In the genomic region with DNA sequence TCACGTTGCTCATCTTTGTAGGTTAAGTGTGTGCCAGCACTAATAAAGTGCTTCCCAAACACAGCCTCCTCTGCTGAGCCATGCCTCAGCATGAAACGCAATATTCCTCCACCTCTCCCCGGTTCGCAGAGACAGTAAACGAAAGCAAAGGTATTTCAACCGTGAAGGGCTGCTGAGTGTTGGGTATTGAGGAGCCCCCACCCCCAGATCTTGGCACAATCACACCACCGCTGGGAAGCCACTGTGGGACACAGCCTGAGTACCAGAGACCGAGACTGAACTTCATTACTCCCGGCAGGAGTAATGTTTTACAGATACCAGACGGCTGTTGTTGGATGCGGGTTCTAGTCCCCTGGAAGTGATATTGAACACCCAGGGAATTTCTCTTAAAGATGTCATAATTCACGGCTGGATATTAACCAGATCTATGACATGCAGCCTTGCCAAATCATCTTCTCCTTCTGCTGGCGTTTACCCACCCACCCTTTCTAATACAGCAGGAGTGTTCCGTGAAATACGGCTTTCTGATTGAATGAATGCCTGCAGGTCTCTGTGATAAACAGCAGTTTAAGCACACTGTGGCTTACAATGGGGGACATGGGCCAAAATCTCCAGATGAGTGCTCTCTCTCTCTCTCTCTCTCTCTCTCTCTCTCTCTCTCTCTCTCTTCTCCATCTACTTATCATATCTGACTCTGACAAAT, we compare ENCODE assay signal across 28 mouse cellular contexts.
A peak's percentile ranks its signal among the peaks of the same experiment; 100 is the strongest.
DNase-seq lines count a peak whose midpoint lies in the region; ATAC-seq and TF ChIP-seq lines count a peak whose summit lies in the region.
"Had no signal": no experiment of that assay in that cellular context is flagged by ENCODE, and none has a peak within 500 bp of the region (broad histone marks: within the 10 kb centered on the region; RNA-seq: fewer than 3 reads in every experiment).

No protein-coding gene starts in this region.

- no peak overlapping the region for H3K4me3 ChIP-seq in hindbrain, embryonic 15.5 days
- H3K4me3 ChIP-seq in hindbrain, embryonic 11.5 days (ENCODE audit: low read depth, low read length) = no peak overlapping the region
- no peak overlapping the region for H3K4me3 ChIP-seq in CH12.LX (replicated peaks in 1 of 3; ENCODE audit: low read depth in 2 of 3, low read length in 2 of 3, poor library complexity in 1 of 3)
- H3K4me3 ChIP-seq in limb, embryonic 14.5 days (replicated peaks; ENCODE audit: low read length) = no peak overlapping the region
- H3K4me3 ChIP-seq: embryonic facial prominence, embryonic 10.5 days; embryonic facial prominence, embryonic 13.5 days; erythroblast, embryonic 14.5 days; forebrain, embryonic 12.5 days; forebrain, embryonic 15.5 days; heart, embryonic 12.5 days; heart, embryonic 15.5 days; hindbrain, embryonic 12.5 days had no signal

- no peak overlapping the region for H3K9ac ChIP-seq in hindbrain, embryonic 15.5 days
- no peak overlapping the region for H3K9ac ChIP-seq in hindbrain, embryonic 11.5 days (ENCODE audit: low read depth, low read length)
- no peak overlapping the region for H3K9ac ChIP-seq in CH12.LX (ENCODE audit: insufficient read depth, low read depth)
- no peak overlapping the region for H3K9ac ChIP-seq in limb, embryonic 14.5 days (ENCODE audit: low read depth, low read length, severe bottlenecking)
- H3K9ac ChIP-seq: embryonic facial prominence, embryonic 13.5 days; forebrain, embryonic 12.5 days; forebrain, embryonic 15.5 days; heart, embryonic 12.5 days; heart, embryonic 15.5 days; hindbrain, embryonic 12.5 days had no signal

- intact Hi-C loops in left cerebral cortex, postnatal 4 days (cut with DNase I) = no loop called here

- 54% methylated on average over 15 of the region's 15 CpGs for WGBS in hindbrain, embryonic 15.5 days
- WGBS in hindbrain, embryonic 11.5 days = 66% methylated on average over 15 of the region's 15 CpGs
- 25% methylated on average over 15 of the region's 15 CpGs for WGBS in limb, embryonic 14.5 days

- H3K4me2 ChIP-seq in hindbrain, embryonic 15.5 days = no peak overlapping the region
- H3K4me2 ChIP-seq in hindbrain, embryonic 11.5 days (replicated peaks; ENCODE audit: low read depth, low read length) = no peak overlapping the region
- peak overlapping the region; percentile 16; the same call in 1 of the 2 replicates for H3K4me2 ChIP-seq in CH12.LX (ENCODE audit: insufficient read depth, low read depth, poor library complexity, severe bottlenecking)
- no peak overlapping the region for H3K4me2 ChIP-seq in limb, embryonic 14.5 days (replicated peaks; ENCODE audit: low read depth, low read length, severe bottlenecking)
- H3K4me2 ChIP-seq: embryonic facial prominence, embryonic 13.5 days; forebrain, embryonic 12.5 days; forebrain, embryonic 15.5 days; heart, embryonic 12.5 days; heart, embryonic 15.5 days; hindbrain, embryonic 12.5 days had no signal

- no peak for TF ChIP-seq EP300 in CH12.LX (IDR thresholded peaks at IDR 0.05; ENCODE audit: low read length)

- ATAC-seq in hindbrain, embryonic 15.5 days (ENCODE audit: low FRiP score, low read depth) = peak; percentile 63; the same call in 1 of the 2 replicates
- ATAC-seq in hindbrain, embryonic 11.5 days (ENCODE audit: low FRiP score) = no peak
- peak; percentile 62; the same call in 1 of the 2 replicates for ATAC-seq in limb, embryonic 14.5 days (ENCODE audit: low FRiP score, low read depth)
- ATAC-seq: CD4-positive, CD25-positive, alpha-beta regulatory T cell, adult 4 months; forebrain, embryonic 15.5 days; Patski had no signal

- no peak for DNase-seq in hindbrain, embryonic 11.5 days (ENCODE audit: low spot score)
- peak; percentile 6 for DNase-seq in left cerebral cortex, postnatal 4 days
- DNase-seq in left cerebral cortex, adult 8-10 months (ENCODE audit: low spot score in 2 of 2) = no peak
- DNase-seq in CH12.LX (ENCODE audit: extremely low read depth) = no peak
- no peak for DNase-seq in limb, embryonic 14.5 days (ENCODE audit: low spot score)
- DNase-seq in layer of hippocampus, postnatal 25 days (ENCODE audit: extremely low spot score in 1 of 2, low spot score in 1 of 2) = no peak
- DNase-seq in testis, postnatal 10 days (ENCODE audit: low spot score) = no peak
- DNase-seq: adrenal gland, postnatal 10 days; adrenal gland, postnatal 36 days; cerebellum, adult 18-20 months; cerebellum, adult 9-10 months; cerebellum, postnatal 36 days; embryo, embryonic 11 days; gastrocnemius, postnatal 25 days; heart, adult 18-20 months; heart, postnatal 10 days; heart, postnatal 36 days had no signal

- TF ChIP-seq RAD21 in CH12.LX (IDR thresholded peaks at IDR 0.05; ENCODE audit: low read depth, low read length) = no peak

- no peaks in the 10 kb centered on the region for H3K9me3 ChIP-seq in hindbrain, embryonic 15.5 days
- H3K9me3 ChIP-seq in hindbrain, embryonic 11.5 days (ENCODE audit: control insufficient read depth, low read length) = no peaks in the 10 kb centered on the region
- H3K9me3 ChIP-seq in CH12.LX (replicated peaks; ENCODE audit: low read length) = no peaks in the 10 kb centered on the region
- H3K9me3 ChIP-seq in limb, embryonic 14.5 days (ENCODE audit: control insufficient read depth, low read length) = no peaks in the 10 kb centered on the region
- H3K9me3 ChIP-seq: embryonic facial prominence, embryonic 10.5 days; embryonic facial prominence, embryonic 13.5 days; forebrain, embryonic 12.5 days; forebrain, embryonic 15.5 days; heart, embryonic 12.5 days; heart, embryonic 15.5 days; hindbrain, embryonic 12.5 days had no signal

- H3K4me1 ChIP-seq in hindbrain, embryonic 15.5 days (replicated peaks) = no peaks in the 10 kb centered on the region
- no peaks in the 10 kb centered on the region for H3K4me1 ChIP-seq in hindbrain, embryonic 11.5 days (replicated peaks; ENCODE audit: control insufficient read depth, insufficient read depth, low read length)
- H3K4me1 ChIP-seq in CH12.LX (ENCODE audit: control insufficient read depth in 1 of 2, insufficient read depth in 2 of 2) = no peaks in the 10 kb centered on the region
- no peaks in the 10 kb centered on the region for H3K4me1 ChIP-seq in limb, embryonic 14.5 days (ENCODE audit: control insufficient read depth, insufficient read depth, low read length)
- H3K4me1 ChIP-seq: embryonic facial prominence, embryonic 10.5 days; forebrain, embryonic 12.5 days; forebrain, embryonic 15.5 days; heart, embryonic 12.5 days; heart, embryonic 15.5 days; hindbrain, embryonic 12.5 days had no signal

- no peak overlapping the region for H3K27ac ChIP-seq in hindbrain, embryonic 15.5 days (replicated peaks)
- no peak overlapping the region for H3K27ac ChIP-seq in hindbrain, embryonic 11.5 days (ENCODE audit: low read depth, low read length)
- no peak overlapping the region for H3K27ac ChIP-seq in CH12.LX (ENCODE audit: insufficient read depth, low read depth)
- no peak overlapping the region for H3K27ac ChIP-seq in limb, embryonic 14.5 days (replicated peaks; ENCODE audit: low read depth, low read length)
- H3K27ac ChIP-seq: embryonic facial prominence, embryonic 10.5 days; embryonic facial prominence, embryonic 13.5 days; forebrain, embryonic 12.5 days; forebrain, embryonic 15.5 days; heart, embryonic 15.5 days; hindbrain, embryonic 12.5 days had no signal

- dilution Hi-C loops in CH12.LX (cut with MboI; ENCODE audit: extremely low pct_ligation_motif_present, extremely low pct_unique_long_range_greater_than_20kb, low sequenced_read_pairs) = no loop called here

- no peak for TF ChIP-seq CTCF in CH12.LX (conservative IDR thresholded peaks at IDR 0.05 in 1 of 2, IDR thresholded peaks at IDR 0.05 in 1 of 2; ENCODE audit: low read depth in 2 of 2, low read length in 2 of 2)

- in situ Hi-C loops in CH12.LX (cut with MboI; ENCODE audit: low pct_ligation_motif_present, low pct_unique_long_range_greater_than_20kb, low sequenced_read_pairs) = no loop called here

- no peaks in the 10 kb centered on the region for H3K36me3 ChIP-seq in hindbrain, embryonic 15.5 days
- H3K36me3 ChIP-seq in hindbrain, embryonic 11.5 days (ENCODE audit: control insufficient read depth, insufficient read depth, low read length) = no peaks in the 10 kb centered on the region
- no peaks in the 10 kb centered on the region for H3K36me3 ChIP-seq in CH12.LX (replicated peaks in 1 of 2; ENCODE audit: control insufficient read depth in 1 of 2, insufficient read depth in 1 of 2, low read length in 1 of 2)
- H3K36me3 ChIP-seq in limb, embryonic 14.5 days (ENCODE audit: control insufficient read depth, insufficient read depth, low read length) = no peaks in the 10 kb centered on the region
- H3K36me3 ChIP-seq: embryonic facial prominence, embryonic 10.5 days; embryonic facial prominence, embryonic 13.5 days; forebrain, embryonic 12.5 days; forebrain, embryonic 15.5 days; heart, embryonic 12.5 days; heart, embryonic 15.5 days; hindbrain, embryonic 12.5 days had no signal

- TF ChIP-seq POLR2A in CH12.LX (IDR thresholded peaks at IDR 0.05; ENCODE audit: low read depth, low read length) = no peak
- TF ChIP-seq POLR2A in limb, embryonic 14.5 days (IDR thresholded peaks at IDR 0.05; ENCODE audit: borderline replicate concordance, extremely low read depth, insufficient read depth, insufficient read length) = no peak

- no peaks in the 10 kb centered on the region for H3K79me2 ChIP-seq in CH12.LX (replicated peaks; ENCODE audit: control insufficient read depth, extremely low read depth, insufficient read depth, poor library complexity, severe bottlenecking)

- 0 out of 2 replicates have a peak, but pooled peaks cover 3% of the 10 kb centered on the region for H3K27me3 ChIP-seq in hindbrain, embryonic 15.5 days
- no peaks in the 10 kb centered on the region for H3K27me3 ChIP-seq in hindbrain, embryonic 11.5 days (ENCODE audit: control insufficient read depth, insufficient read depth, low read length)
- H3K27me3 ChIP-seq in CH12.LX (replicated peaks) = no peaks in the 10 kb centered on the region
- peaks cover 24% of the 10 kb centered on the region; the same call in 1 of the 2 replicates for H3K27me3 ChIP-seq in limb, embryonic 14.5 days (ENCODE audit: control insufficient read depth, insufficient read depth, low read length)
- H3K27me3 ChIP-seq: forebrain, embryonic 12.5 days; forebrain, embryonic 15.5 days; heart, embryonic 12.5 days; heart, embryonic 15.5 days; hindbrain, embryonic 12.5 days had no signal

TF ChIP-seq in CH12.LX, 34 proteins besides CTCF, POLR2A, EP300 and RAD21:
- no peak for TF ChIP-seq MAX (IDR thresholded peaks at IDR 0.05; ENCODE audit: low read length)
- TF ChIP-seq MXI1 (IDR thresholded peaks at IDR 0.05; ENCODE audit: low read depth, low read length) = no peak
- no peak for TF ChIP-seq CHD2 (IDR thresholded peaks at IDR 0.05; ENCODE audit: low read length)
- no peak for TF ChIP-seq ZKSCAN1 (IDR thresholded peaks at IDR 0.05; ENCODE audit: borderline replicate concordance, low read depth, low read length)
- no peak for TF ChIP-seq SMC3 (IDR thresholded peaks at IDR 0.05; ENCODE audit: low read depth, low read length)
- no peak for TF ChIP-seq ZC3H11A (IDR thresholded peaks at IDR 0.05; ENCODE audit: low read depth, low read length)
- no peak for TF ChIP-seq PAX5 (IDR thresholded peaks at IDR 0.05; ENCODE audit: low read length)
- TF ChIP-seq E2F4 (IDR thresholded peaks at IDR 0.05; ENCODE audit: insufficient replicate concordance, low read depth, low read length) = no peak
- no peak for TF ChIP-seq BHLHE40 (IDR thresholded peaks at IDR 0.05; ENCODE audit: low read depth, low read length)
